Mouse (Mus musculus): ENCODE results near the gene Scaf1.

GRCm38 (mm10) chr7:45002440-45002839 lies 13.7 kb downstream of the Scaf1 start:
- TF ChIP-seq CTCF (IDR thresholded peaks at IDR 0.05; ENCODE audit: low read depth) (no peak), EP300 (IDR thresholded peaks at IDR 0.05; ENCODE audit: low read depth) (no peak)

Data from liver, embryonic 14.5 days (tissue).